Mouse (Mus musculus) liver, embryonic 14.5 days (tissue): ENCODE data around the gene Ngly1.

Source experiments
- CTCF ChIP-seq: IDR thresholded peaks from 2 replicates; pipeline ENCODE4 v1.5.1; 2016; ENCODE audit warnings: antibody characterized with exemption, low read depth, control low read depth
- EP300 ChIP-seq: IDR thresholded peaks from 2 replicates; pipeline ENCODE4 v1.6.1; 2016; ENCODE audit warnings: antibody characterized with exemption, low read depth

- no peak for TF ChIP-seq EP300
- TF ChIP-seq CTCF, result no peak
Measured at GRCm38 (mm10) chr14:16328531-16328930, 79.5 kb downstream of the Ngly1 start.
